ENCODE assay signal across 18 mouse cellular contexts in genomic region chr2:64920879-64921278, GRCm38 (mm10).
A peak's percentile ranks its signal among the peaks of the same experiment; 100 is the strongest.
DNase-seq lines count a peak whose midpoint lies in the region; ATAC-seq lines count a peak whose summit lies in the region.
"Had no signal": no experiment of that assay in that cellular context is flagged by ENCODE, and none has a peak within 500 bp of the region (broad histone marks: within the 10 kb centered on the region; RNA-seq: fewer than 3 reads in every experiment).

No protein-coding gene starts in this region.

- no peaks in the 10 kb centered on the region for H3K4me1 ChIP-seq in kidney, embryonic 14.5 days (ENCODE audit: control insufficient read depth, insufficient read depth, low read length)
- peaks cover 3% of the 10 kb centered on the region for H3K4me1 ChIP-seq in lung, embryonic 16.5 days (replicated peaks; ENCODE audit: control insufficient read depth, insufficient read depth, low read length)
- H3K4me1 ChIP-seq: intestine, embryonic 15.5 days; neural tube, embryonic 12.5 days had no signal

- 46% methylated on average over 5 of the region's 5 CpGs for WGBS in kidney, embryonic 14.5 days
- 33% methylated on average over 5 of the region's 5 CpGs for WGBS in lung, embryonic 16.5 days

- no peak overlapping the region for H3K27ac ChIP-seq in kidney, embryonic 14.5 days (ENCODE audit: low read depth, low read length)
- H3K27ac ChIP-seq in lung, embryonic 16.5 days (ENCODE audit: low read length): no peak overlapping the region
- H3K27ac ChIP-seq: heart, embryonic 15.5 days; intestine, embryonic 15.5 days; left cerebral cortex, adult 2 months; liver, embryonic 14.5 days; neural tube, embryonic 12.5 days had no signal

- no peak overlapping the region for H3K4me3 ChIP-seq in kidney, embryonic 14.5 days (ENCODE audit: low read length)
- no peak overlapping the region for H3K4me3 ChIP-seq in lung, embryonic 16.5 days (ENCODE audit: low read length)
- H3K4me3 ChIP-seq: heart, embryonic 15.5 days; intestine, embryonic 15.5 days; left cerebral cortex, adult 2 months; neural tube, embryonic 12.5 days had no signal

- no peak overlapping the region for H3K9ac ChIP-seq in kidney, embryonic 14.5 days (ENCODE audit: low read depth, low read length)
- H3K9ac ChIP-seq in lung, embryonic 16.5 days (ENCODE audit: low read length): no peak overlapping the region
- H3K9ac ChIP-seq: heart, embryonic 15.5 days; intestine, embryonic 15.5 days; liver, embryonic 14.5 days; neural tube, embryonic 12.5 days had no signal

- H3K27me3 ChIP-seq in kidney, embryonic 14.5 days (ENCODE audit: control insufficient read depth, insufficient read depth, low read length): no peaks in the 10 kb centered on the region
- H3K27me3 ChIP-seq in lung, embryonic 16.5 days (ENCODE audit: control insufficient read depth, insufficient read depth, low read depth, low read length): no peaks in the 10 kb centered on the region
- H3K27me3 ChIP-seq: heart, embryonic 15.5 days; intestine, embryonic 15.5 days; neural tube, embryonic 12.5 days had no signal

- H3K4me2 ChIP-seq in kidney, embryonic 14.5 days (replicated peaks; ENCODE audit: low read depth, low read length): no peak overlapping the region
- H3K4me2 ChIP-seq in lung, embryonic 16.5 days (ENCODE audit: low read depth, low read length): no peak overlapping the region
- H3K4me2 ChIP-seq: heart, embryonic 15.5 days; intestine, embryonic 15.5 days; neural tube, embryonic 12.5 days had no signal

- no peaks in the 10 kb centered on the region for H3K9me3 ChIP-seq in kidney, embryonic 14.5 days (ENCODE audit: control insufficient read depth, low read length)
- H3K9me3 ChIP-seq in lung, embryonic 16.5 days (ENCODE audit: control insufficient read depth, low read length): no peaks in the 10 kb centered on the region
- H3K9me3 ChIP-seq: heart, embryonic 15.5 days; intestine, embryonic 15.5 days; neural tube, embryonic 12.5 days had no signal

- DNase-seq in embryo, embryonic 10 days (ENCODE audit: low spot score): peak; percentile 49
- no peak for DNase-seq in embryo, embryonic 9.5 days (ENCODE audit: extremely low spot score)
- no peak for DNase-seq in kidney, postnatal 36 days
- DNase-seq in lung, postnatal 4 days: no peak
- DNase-seq in skeletal muscle tissue, adult 2 months (ENCODE audit: low read depth, low spot score): peak; percentile 18
- no peak for DNase-seq in T-cell, adult 2 months (ENCODE audit: low spot score)
- DNase-seq: cerebellum, adult 11 months; cerebellum, postnatal 25 days; right cerebral cortex, postnatal 4 days; thymus, adult 2 months had no signal

- peak; percentile 57; the same call in 1 of the 2 replicates for ATAC-seq in kidney, embryonic 14.5 days (ENCODE audit: low FRiP score, low TSS enrichment)
- ATAC-seq in lung, embryonic 16.5 days (ENCODE audit: low read depth): peak; percentile 62; the same call in 1 of the 2 replicates
- ATAC-seq: forebrain, embryonic 14.5 days; intestine, embryonic 15.5 days had no signal

- no peaks in the 10 kb centered on the region for H3K36me3 ChIP-seq in kidney, embryonic 14.5 days (ENCODE audit: control insufficient read depth, insufficient read depth, low read length)
- H3K36me3 ChIP-seq in lung, embryonic 16.5 days (ENCODE audit: control insufficient read depth, insufficient read depth, low read length): no peaks in the 10 kb centered on the region
- H3K36me3 ChIP-seq: intestine, embryonic 15.5 days; neural tube, embryonic 12.5 days had no signal

Comparison
In these comparisons a context has a peak if more than half of its experiments do, and no peak if none do; other contexts are left out.
1. DNase-seq: peak in embryo, embryonic 10 days (single experiment) and skeletal muscle tissue, adult 2 months (single experiment); none in embryo, embryonic 9.5 days (single experiment), kidney, postnatal 36 days (0 of 2), lung, postnatal 4 days (0 of 2) and T-cell, adult 2 months (single experiment).